Mouse (Mus musculus) thymus, adult 2 months (tissue): ENCODE results near the gene Galnt7.
"Not testable (repeated sequence)": the region's sequence is repeated elsewhere in the genome, so short reads cannot be mapped to it uniquely, and the experiment has no call there.

Source experiments
- CTCF ChIP-seq: fragments of 200-500 bp; IDR thresholded peaks from 2 replicates; pipeline ENCODE4 v1.5.1; 2012; ENCODE audit warnings: mild to moderate bottlenecking, control low read depth, low read length, moderate library complexity, borderline replicate concordance; ENCODE audit not compliant: control insufficient read depth, poor library complexity, insufficient read depth; ENCODE audit errors: extremely low read depth
- POLR2A ChIP-seq: fragments of 200-500 bp; IDR thresholded peaks from 2 replicates; pipeline ENCODE4 v1.6.1; 2012; ENCODE audit warnings: mild to moderate bottlenecking, low read length, control low read depth, moderate library complexity; ENCODE audit not compliant: control insufficient read depth, poor library complexity, insufficient read depth; ENCODE audit errors: extremely low read depth

- TF ChIP-seq CTCF, POLR2A: not testable (repeated sequence)
These were observed 147.3 kb downstream of the Galnt7 start for GRCm38 (mm10) chr8:57505500-57505899.
